Mouse (Mus musculus) v-Abl transformed pro-B cells (cell line): ENCODE results near the gene Rasgef1c.

Source experiments
- in situ Hi-C, 2 experiments: fragments of 400-800 bp; cut with MboI; formaldehyde crosslinking; loops; one replicate each; pipeline ENCODE4 v1.15.1; 2025; ENCODE audit not compliant: unreplicated experiment in 2 of 2

The Rasgef1c gene

DNA sequence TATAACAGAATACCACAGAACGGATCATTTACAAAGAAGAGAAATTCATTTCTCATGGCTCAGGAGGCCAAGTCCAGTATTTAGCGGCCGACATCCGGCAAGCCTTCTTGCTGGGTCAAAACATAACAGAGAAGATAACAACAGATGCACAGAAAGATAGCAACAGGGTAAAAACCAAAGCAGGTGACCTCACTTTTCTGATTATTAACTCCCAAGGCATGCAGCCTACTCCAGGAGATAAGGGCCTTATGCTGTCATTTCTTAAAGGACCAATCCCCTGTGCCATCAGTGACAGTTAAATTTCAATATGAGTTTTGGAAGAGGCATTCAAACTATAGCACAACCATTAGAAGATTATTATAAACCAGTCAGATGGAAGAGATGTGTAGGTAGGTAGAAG lies 101.2 kb downstream of the Rasgef1c start:
- in situ Hi-C loops = no loop called here

DNA sequence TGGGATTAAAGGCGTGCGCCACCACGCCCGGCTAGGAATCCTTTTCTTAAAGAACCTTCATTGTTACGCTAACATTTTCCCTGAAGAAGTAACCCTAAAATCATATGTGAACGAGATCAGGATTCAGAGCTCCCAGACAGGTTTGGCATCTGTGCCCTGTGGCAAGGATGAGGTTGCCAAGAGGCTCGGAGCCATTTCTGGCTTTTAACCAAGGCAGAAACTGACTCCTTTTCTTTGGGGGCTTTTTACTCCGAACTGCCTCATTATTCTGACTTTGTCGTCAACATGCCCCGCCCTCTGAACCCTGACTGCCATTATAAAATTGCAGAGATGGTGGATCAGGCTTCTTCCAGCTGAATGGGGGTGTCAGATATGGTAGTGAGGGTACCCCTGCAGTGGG lies 106.1 kb downstream of the Rasgef1c start:
- in situ Hi-C loops = no loop called here

DNA sequence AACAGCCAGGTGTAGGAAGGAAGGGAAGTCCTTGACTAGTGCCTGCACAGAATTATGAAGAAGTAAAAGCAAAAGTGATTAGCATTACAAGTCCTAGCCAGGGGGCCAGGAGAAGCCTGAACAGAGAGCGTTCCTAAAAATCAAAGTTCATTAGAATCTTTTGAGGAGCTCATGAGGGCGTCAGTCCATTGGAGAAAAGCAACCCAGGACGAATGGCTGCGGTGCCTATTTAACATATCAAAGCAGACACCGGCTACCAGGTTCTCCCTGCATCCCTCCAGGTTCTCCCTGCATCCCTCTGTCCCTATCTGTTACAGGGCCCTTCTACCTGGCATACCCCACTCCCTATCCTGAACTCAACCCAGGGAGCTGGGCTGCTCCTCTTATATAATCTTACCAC lies 106.6 kb downstream of the Rasgef1c start:
- in situ Hi-C loops = no loop called here

DNA sequence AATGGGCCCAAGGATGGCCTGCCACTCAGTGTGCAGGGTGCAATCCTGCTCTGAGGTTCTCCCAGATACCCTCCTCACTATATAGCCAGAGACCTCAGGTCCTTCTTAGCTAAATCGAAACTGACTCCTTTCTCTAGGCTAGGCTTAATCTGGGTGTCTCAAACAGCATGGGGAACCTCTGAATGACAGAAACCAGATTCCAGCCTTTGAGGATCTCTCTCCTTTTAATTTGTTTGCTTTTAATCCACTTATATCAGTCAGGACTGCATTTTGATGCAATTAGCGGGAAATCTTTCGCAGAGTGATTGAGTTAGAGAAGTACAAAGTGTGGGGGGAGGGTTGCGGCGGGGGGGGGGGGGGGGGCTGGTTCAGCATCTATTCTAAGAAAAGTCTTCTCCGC lies 111.4 kb downstream of the Rasgef1c start:
- in situ Hi-C loops = no loop called here

DNA sequence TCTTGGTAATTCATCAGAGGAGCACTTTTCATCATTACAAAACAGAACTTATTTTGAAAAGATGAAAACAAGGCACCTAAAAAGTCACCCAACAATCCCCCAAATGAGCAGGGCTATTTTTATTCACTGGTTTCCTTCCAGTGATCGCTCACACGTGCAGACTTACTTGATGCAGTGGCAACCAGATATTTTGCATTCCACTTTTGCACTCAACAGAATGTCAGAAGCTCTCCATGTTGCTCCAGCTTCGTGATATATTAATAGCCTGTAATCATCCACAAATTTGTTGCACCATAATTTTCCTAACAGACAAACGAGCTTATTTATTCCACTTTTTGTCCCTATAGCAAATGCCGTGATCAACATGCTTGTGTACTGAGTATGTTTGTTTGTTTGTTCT lies 114.9 kb downstream of the Rasgef1c start:
- in situ Hi-C loops = no loop called here

DNA sequence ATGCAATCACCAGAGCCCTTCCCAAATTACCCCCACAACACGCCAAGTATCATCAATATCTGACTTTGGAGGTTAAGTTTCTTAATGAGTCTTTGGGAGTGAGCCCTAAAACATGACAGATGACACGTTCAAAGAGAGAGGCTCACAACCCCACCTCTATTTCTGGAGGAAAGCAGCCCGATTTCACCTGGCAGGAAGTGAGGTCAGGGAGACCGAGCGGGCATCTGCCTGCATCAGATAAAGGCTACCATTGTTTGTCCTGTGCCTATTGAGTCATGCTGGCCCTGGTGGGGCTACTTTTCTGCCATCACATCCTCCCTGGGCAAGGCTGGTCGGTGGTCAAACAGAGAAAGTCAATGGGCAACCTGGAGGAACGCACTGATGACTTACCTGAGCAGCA lies 115.9 kb downstream of the Rasgef1c start:
- in situ Hi-C loops = no loop called here

DNA sequence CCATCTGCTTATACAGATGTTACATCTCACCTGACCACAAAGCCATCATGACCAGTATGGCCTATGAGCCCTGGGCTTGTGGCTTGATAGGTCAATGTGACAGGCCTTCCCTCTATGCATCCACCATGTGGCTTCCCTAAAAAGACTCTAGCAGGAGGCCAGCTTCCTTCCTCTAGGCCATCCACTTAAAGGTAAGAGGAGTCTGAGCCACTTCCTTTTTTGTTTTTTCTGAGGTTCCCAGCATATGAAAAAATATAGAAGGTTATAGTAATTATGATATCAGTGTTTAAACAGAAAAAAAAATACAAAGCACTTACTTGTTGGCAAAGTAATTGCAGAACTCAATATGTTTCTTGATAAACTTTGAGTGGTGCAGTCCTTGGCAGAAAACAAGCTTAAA lies 117.2 kb downstream of the Rasgef1c start:
- in situ Hi-C loops = no loop called here

DNA sequence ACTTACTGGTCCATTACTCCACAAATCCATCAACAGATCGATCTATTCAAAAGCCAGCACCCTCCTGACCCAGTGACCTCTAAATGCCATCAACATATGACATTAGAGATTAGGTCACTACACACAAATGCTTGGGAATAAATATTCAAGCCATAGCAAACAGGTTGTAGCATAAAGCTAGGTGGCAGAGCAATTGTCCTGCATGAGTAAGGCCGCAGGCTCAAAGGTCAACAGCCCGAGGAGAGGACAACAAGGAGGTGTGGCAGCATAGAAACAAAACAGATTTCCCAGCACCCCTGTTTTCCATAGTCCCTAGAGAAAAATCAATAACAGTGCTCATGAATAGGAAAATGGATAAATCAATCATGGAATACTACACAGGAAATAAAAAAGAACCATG lies 120.5 kb downstream of the Rasgef1c start:
- in situ Hi-C loops = no loop called here

DNA sequence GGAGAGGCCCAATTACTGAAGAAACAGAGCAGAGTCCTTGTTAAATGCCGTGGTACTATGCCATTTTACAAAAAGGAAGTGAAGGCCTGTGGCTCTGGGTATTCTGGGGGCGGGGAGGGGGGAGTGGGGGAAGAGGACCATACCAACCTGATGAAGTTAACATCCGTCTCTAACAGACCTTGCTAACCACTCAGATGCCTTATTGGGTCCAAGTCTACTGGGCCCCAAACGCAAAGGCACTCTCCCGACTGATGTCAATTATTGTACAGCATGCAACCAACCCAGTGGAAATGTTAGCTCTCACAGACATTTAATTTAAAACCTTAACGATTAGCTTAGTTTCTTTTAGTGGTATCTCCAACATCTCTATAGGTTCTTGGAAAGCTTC lies 122.8 kb downstream of the Rasgef1c start:
- in situ Hi-C loops = no loop called here

DNA sequence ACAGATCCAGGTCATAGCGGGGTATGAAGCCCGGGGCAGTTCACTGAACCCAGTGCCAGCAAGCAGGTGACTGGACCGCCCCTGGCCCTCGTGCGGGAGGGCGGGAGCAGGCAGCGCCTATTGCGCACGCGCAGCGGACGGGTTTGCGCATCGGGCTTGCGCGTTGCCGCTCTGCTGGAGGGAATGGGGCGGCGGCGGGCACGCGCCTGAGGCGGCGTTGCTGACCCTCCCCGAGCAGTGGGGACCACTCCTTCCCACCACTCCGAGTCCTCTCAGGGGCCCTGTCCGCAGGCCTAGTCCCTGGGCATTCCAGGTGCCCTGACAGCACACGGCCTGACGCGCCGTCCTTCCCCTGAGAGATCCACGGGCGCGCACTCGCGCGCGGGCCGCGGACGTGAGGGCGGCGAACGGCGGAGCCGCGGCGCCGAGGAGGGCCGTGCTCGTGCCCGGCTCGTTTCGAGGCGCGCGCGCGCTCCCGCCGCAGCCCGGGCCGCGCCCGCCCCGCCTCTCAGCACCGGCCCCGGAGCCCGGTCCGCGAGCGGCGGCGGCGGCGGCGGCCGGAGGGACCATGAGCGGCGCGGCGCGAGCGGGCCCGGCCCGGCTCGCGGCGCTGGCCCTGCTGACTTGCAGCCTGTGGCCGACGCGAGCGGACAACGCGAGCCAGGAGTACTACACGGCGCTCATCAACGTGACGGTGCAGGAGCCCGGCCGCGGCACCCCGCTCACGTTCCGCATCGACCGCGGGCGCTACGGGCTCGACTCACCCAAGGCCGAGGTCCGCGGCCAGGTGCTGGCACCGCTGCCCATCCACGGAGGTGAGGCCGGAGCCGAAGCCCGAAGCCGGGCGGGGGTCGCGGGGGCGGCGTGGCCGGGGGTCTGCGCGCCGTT lies 123.4 kb downstream of the Rasgef1c start, which contains the start of gene Rnf130:
TSS of gene Rnf130 (plus strand) at position 514 of the 888 bp plus-strand sequence.
- in situ Hi-C loops = no loop called here

DNA sequence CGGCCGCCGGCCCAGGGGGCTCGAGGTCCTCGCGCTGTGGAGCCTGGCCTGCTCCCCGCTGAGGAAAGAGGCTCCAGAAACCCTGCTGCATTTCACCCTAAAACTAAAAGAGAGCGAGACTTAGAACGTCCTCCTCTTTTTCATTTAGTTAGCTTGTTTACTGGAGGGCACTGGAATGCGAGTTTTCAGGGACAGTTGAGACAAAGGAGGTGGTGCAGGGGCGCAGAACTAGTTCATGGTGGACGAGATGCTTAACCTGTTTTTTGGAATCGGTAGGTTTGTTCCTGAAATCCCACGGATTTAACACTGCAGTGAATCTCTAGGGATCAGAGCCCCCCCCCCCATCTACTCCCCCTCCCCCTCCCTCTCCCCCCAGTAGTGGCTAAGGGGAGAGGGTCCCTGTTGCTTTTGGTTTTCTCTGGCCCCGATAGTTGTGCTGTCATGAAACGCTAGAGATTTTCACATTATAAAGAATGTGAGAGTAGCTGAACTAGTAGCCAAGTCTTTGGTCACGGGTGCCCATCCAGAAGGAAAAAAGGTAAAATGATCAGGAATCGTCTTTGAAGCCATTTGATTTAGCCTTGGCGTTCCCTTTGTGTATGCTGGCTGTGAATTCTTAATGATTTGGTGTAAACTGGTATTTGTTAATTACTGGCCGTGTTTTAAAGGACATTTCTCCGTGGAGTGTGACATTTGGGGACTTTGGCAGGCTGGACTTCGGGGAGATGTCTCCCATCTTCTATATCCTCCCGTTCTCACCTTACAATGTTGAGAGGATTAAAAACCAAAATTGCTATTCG lies 124.3 kb downstream of the Rasgef1c start:
- in situ Hi-C loops = no loop called here

DNA sequence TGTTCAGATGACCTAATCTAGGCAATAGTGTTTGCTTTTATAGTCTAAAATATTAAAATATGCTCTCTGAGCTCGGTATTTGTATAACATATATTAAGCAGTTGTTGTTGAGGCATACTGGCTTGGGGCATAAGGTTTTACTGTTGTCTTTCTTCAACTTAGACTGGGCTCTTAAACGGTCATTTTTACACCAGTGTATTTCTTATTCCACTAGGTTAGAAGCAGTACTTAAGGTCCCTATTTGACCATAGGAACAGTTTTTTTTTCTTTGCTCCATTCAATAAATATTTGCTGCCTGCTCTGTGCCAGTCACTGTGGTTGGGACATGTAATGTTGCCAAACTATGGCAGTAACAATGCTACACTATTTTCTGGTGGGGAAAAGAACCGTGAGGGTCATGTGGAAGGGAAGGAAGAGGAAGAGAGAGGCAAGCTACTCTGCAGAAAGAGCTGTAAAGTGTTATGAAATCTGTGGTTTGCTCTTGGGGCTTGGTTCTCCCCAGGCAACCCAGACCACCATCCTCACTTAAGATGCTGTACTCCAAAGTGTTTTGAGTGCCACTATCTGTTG lies 125.0 kb downstream of the Rasgef1c start:
- in situ Hi-C loops = no loop called here

DNA sequence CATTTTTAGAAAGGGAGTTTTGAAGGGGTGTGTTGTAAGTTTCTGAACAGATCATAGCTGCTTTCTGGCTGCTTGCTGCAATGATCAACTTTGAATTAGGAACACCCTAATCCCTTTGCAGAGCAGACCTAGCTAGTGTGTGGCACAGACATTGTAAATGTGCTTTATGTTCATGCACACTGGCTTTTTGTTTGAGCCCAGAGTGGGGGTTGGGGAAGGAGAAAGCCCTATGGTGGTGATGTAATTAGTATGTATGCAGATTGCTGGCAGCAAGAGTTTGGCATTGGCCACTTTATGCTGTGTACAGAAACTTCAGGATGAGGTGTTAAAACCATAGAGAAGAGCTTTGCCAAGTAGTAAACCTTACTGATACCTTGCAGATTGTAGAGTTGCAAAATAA lies 126.8 kb downstream of the Rasgef1c start:
- in situ Hi-C loops = no loop called here
